Mouse (Mus musculus): ENCODE measurements around the gene Trit1. TPM values are rescaled to one million over a fixed set of nuclear protein-coding genes. Genes with fewer than 3 reads are reported as not detected.
"Not testable (repeated sequence)": the region's sequence is repeated elsewhere in the genome, so short reads cannot be mapped to it uniquely, and the experiment has no call there.

Gene Trit1
- 15.9 and 22.5 TPM in 2 replicates for total RNA-seq (2021)
- long read RNA-seq, transcript Trit1-201 (11 exons, 2,074 nt) = major isoform, 32 of 45 reads
- long read RNA-seq, partial matches to known transcripts = 1 of 45 reads
- long read RNA-seq, other reads (novel, unspliced or antisense) = 11 of 45 reads

DNA sequence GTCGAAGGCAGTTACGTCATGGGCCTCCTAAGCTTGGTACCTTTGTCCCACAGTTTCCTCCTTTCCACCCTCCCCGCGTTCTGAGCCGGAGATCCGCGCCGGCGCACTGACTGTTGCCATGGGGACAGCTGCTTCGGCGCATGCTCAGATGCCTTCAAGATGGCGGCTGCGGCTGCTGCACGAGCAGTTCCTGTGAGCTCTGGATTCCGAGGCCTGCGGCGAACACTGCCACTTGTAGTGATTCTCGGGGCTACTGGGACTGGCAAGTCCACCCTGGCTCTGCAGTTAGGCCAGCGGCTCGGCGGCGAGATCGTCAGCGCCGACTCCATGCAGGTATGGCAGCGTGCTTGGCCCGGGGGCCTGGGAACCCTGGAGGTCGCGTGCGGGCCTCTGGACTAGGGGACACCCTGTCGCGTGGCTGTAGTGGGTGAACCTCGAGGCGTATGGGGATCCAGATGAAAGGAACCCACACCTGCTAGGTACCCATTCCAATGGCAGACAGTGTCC lies at the start of gene Trit1:
Gene Trit1, plus strand, starts transcription at position 147 of the 507 bp plus-strand sequence.
- DNase-seq = peak; percentile 94

DNA sequence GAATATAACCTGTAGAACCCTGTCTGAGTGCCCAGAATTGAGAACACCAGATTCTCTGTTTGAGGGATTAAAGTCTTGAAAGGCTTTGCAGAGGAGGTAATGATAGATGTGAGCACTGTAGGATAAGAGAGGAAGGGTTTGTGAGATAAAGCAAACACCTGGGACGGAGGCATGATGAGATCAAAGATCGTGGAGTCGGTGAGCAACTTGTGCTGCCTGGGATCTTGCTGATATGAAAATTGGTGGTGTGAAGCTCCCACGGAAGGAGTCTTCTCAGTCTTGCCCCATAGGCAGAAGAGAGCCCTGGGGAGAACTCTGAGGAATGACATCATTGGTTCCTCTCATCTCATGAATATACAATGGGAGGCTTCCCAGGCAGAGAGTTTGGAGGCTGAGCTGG lies 48.3 kb upstream of the Trit1 start:
- no peak for DNase-seq

DNA sequence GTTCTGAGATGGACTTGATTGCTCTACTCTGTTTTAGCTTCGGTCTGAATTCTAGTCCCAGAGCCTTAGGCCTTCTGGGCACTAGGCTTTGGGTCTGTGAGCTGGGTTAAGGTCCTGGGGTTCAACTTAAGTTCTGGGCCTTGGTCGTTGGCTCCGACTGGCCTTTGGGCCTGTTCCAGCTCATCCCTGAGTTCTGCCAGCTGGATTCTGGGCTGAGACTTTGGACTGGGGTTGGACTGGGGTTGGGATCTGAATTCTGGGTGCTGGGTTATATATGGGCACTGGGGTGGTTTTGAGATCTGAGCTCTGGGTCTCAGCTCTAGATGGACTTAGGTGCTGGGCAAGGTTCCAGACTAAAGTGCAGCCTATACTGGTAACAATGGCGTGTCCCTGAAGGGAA lies 45.2 kb upstream of the Trit1 start:
- no peak for DNase-seq

DNA sequence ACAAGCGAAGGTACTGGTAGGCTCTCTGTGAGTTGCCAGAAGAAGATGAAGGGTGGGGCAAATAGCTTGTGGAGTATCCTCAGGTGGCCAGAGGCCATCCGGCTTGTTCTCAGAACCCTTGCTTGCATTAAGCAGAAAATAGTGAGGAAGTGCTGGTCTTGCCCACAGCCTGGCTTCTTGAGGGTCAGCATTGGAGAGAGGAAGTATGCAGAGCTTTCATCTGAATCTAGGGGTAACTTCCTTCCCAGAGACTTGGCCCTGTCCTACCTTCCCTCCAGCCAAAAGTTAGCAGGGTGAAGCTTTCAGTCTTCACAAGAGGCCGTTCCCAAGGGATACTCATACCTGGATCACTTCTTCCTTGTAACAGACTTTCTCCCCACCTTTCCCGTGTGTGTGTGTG lies 44.8 kb upstream of the Trit1 start:
- DNase-seq = no peak

DNA sequence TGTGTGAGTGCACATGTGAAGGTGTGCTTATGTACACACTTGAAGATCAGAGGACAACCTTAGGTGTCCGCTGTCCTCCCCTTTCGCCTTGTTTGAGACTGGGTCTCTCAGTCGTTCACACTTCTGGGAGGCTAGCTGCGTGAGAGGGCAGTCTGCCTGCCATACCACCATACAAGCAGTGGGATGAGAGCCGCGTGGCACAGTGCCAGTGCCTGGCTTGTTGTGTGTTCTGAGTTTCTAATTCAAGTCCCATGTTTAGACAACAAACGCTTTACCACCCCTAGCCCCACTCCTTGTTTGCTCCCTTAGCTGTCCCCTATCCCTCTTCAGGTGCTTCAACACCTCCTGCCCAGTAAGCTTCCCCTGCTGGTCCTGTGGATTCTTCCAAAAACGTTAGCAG lies 44.3 kb upstream of the Trit1 start:
- no peak for DNase-seq

DNA sequence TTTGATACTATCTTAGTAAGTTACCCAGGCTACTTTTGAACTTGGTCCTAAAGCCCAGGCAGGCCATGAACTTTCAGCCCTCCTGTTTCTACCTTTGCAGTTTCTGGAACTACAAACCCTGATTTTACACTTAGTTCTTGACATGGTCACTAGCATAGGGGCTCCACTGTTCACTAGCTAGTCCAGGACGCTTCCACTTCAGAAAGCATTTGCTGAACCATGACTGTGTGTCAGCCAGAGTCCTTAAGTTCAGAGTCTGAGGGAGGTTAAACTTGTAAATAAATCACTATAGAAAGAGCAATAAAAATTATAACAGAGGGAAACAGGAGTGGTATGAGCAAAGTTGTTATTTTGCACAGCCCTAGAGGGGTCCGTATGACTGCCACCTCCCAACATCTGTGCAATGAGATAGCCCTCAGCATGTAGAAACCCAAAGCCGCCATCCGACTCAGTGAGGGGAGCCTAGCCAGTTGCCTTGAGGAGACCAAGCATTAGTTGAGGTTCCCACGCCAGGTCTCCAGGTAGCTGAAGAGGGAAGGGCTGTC lies 41.3 kb upstream of the Trit1 start:
- no peak for DNase-seq

DNA sequence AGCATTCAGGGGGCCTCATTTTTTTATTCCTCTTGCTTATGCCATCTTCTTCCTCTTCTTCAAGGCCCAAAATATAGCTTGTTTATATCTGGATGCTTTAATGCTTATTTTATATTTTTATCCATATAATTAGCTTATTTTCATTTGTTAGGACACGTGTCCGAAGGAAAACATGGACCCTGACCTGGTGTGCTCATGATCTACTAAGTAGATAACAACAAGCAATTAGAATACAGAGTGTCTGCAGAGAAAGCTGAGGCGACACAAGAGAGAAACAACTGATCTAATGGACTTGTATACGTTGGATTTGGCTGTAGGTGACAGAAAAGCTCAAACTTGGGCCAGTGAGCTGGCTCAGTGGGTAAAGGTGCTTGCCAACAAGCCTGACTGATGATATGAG lies 39.5 kb upstream of the Trit1 start:
- no peak for DNase-seq

DNA sequence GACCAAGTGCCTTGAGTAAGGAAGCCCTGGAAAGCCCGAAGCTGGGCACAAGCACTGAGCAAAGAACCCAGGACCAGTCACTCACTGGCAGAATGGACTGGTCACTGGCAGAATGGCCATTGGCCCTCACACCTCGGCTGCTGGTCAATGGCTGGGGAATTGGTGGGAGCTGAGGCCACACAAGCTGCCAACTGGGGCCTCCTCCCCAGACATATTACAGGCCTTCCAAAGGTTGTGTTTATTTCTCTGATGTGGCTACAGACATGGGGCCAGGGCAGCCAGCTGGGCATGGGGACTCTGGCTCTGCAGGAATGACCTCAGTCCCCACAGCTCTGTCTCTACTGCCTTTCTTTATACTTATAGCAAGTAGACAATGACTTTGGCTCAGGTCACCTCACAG lies 37.5 kb upstream of the Trit1 start:
- DNase-seq = no peak

DNA sequence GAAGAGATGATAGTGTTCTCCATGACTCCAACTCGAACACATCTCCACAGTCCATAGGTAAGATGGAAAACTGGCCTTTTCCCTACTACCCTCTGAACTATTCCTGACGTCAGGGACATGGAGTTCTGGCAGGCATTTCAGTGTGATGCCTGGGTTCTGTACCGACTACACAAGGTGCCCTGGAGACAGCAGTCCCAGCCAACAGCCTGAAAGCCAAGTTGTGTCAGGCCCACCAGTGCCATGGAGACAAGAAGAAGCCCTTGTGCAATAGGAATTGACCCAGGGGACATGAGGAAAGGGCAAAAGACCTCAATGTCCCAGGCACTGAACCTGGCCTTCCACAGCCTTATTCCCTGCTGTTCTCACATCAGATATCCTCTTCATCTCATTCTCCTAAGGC lies 36.6 kb upstream of the Trit1 start:
- no peak for DNase-seq

DNA sequence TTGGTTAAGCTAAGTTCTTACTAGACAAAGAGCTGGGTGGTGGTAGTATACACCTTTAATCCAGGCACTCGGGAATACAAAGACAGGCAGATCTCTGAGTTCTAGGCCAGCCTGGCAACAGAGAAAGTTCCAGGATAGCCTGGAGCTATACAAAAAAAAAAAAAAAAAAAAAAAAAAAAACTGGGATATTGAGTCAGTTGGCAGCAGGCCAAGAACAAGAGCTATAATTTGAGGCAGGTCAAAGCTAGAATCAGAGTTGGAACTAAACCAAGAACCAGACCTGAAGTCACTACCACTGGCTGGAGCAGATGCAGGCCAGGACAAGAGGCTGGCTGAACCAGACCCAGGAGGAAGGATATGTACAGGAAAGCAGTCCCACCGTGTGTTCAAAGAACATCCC lies 35.7 kb upstream of the Trit1 start:
- DNase-seq = no peak

DNA sequence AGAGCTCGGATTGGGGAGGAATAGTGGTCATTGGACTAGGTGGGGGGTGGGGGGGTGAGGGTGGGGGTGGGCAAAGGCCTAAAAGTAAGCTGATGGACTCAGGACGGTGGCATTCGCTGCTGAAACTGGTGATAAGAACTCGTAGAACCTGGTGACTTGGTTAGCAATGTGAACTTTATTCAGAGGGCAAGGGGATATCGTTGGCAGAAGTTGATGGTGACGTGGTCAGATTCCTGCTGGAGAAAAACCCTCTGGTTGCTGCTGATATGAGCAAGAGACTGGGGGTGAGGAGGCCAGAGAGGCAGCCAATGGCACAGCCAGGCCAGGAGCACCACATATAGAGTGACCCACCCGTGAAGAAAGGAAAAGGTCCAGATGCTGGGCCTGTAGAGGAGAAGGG lies 35.2 kb upstream of the Trit1 start:
- DNase-seq = no peak

DNA sequence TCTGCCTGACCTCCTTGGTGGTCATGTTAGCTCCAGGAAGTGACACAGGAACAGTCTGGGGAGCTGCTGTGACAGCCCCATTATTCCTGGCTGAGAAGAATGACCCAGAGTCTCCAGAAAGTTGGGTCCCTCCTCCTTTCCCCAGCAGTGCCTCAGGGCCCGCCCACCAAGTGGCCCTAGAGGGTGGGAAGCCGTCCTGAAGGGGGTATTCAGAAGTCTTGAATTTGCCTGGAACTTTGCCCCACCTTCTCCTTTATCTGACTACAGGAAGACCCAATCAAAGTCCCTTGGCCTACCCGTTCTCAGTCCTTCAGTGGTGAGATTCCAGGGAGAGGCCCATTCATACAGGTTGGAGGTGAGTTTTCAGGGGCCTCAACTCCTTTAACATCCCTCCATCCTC lies 34.5 kb upstream of the Trit1 start:
- no peak for DNase-seq

DNA sequence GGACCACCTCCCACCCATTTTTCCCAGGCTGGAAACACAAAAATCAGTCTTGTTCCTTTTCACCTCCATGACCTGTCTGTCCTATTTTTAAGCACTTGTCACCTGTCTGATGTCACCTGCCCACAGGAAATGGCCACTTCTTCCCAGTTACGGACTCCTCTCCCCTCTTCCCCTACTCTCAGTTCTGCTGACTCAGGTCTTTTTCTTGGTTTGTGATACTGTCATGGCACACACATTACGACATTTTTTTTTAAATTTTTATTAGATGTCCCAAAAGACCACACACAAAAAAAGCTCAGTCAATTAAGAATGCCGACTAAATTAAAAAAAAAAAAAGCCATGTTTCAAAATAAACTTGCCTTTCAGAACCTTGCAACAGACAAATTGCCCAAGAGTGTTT lies 33.9 kb upstream of the Trit1 start:
- DNase-seq = no peak

DNA sequence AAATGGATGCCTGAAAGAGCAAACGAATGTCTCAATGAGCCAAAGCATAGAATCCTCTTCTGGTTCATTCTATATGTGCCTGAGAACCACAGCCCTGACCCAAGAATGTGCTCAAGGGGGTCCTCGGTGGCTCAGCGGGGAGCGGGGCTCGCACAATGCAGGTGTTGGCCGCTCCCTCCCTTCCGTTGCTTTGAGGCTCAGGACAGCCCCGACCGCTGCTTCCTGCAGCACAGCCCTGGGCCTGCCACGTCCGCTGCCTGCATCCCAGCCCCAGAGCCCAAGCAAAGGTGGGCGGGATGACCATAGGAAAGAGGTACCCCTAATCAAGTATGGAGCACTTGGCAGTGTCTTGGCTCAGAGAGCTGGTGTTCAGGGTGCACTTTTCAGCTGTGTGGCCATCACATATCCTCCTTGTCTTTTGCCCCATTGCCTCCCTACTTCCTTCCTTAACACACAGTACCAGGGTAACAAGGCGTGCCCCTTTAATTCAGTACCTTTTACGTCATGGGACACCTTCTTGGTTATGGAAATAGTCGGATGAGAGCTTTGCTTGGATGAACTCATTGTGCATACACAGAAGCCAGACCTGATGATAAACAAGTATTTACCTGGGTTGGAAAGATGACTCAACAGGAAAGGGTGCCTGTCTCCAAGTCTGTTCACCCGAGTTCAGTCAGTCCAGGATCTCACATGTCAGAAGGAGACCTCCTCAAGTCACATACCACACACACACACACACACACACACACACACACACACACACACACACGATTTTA lies 32.7 kb upstream of the Trit1 start:
- DNase-seq = no peak

DNA sequence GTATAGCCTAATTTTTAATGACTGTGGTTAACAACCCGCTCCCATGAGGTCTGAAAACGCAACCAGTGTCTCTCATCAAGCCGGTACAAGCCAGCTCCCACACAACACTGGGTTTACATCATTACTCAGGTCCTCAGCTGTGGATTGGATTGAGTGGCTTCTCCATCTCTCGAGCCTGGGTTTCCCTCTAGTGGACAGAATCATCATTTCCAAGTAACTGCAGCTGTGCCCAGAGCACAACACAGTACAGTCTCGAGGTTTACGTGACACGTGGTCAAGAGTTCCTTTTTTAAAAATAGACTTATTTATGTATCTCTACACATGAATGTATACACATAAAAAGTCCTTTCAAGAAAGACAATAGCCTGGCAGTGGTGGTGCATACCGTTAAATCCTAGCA lies 31.3 kb upstream of the Trit1 start:
- no peak for DNase-seq

DNA sequence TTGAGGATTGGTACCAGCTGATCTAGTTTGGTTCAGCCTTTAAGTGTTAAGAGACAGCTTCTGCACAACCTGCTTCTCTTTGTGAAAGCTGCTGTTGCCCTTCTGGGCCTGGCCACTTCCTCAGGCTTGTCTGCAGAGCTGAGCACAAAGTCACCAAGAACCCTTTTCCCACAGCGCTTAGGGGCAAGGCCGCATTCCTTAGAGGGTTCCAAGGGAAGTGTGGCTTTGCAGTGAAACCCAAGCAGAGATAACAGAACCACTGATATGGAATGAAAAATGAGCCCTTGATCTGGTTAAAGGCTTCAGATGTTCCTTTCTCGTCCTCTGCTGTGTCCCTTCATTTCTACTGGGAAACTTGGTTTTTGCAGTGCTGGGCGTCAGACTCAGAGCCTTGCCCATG lies 29.0 kb upstream of the Trit1 start:
- no peak for DNase-seq

DNA sequence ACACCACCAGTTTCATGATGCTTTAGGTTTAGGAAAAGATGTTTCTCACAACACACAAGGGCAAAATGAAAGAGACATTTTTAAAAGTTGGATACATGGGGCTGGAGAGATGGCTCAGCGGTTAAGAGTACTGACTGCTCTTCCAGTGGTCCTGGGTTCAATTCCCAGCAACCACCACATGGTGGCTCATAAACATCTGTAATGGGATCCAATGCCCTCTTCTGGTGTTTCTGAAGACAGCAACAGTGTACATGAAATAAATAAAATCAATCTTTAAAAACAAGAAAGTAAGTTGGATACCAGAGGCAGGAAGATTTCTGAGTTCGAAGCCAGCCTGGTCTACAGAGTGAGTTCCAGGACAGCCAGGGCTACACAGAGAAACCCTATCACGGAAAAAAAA lies 28.4 kb upstream of the Trit1 start:
- DNase-seq = not testable (repeated sequence)

DNA sequence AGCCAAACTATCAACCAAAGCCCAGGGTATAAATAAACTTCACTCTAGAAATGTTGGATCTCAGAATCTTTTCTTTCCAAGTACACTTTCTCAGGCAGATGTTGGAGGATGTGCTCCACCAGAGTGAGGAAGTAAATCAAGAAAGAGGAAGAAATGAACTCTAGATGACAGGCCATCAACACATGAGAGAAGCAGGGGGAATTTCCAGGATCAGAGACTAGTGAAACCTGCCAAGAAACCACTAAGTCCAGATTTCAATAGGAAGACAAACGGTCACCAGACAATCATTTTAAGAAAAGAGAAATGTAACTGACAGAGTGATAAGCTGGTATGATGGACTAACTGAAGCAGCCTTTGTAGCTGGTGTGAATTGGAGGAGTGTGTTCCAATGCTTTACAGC lies 25.2 kb upstream of the Trit1 start:
- DNase-seq = no peak

DNA sequence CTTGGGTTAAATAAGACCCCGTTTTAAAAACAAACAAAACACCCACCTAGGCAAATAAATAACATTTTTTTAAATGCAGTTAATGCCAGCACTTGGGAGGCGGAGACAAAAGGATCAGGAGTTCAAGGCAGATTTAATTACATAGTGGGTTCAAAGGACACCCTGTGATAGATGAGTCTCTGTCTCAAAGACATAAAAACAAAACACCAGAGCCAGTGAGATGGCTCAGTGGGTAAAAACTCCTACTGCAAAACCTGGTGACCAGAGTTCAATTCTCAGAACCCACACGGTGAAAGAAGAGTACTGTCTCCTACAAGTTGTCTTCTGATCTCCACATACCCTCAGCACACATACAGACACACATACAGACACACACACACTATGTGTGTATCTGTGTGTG lies 24.1 kb upstream of the Trit1 start:
- DNase-seq = no peak

DNA sequence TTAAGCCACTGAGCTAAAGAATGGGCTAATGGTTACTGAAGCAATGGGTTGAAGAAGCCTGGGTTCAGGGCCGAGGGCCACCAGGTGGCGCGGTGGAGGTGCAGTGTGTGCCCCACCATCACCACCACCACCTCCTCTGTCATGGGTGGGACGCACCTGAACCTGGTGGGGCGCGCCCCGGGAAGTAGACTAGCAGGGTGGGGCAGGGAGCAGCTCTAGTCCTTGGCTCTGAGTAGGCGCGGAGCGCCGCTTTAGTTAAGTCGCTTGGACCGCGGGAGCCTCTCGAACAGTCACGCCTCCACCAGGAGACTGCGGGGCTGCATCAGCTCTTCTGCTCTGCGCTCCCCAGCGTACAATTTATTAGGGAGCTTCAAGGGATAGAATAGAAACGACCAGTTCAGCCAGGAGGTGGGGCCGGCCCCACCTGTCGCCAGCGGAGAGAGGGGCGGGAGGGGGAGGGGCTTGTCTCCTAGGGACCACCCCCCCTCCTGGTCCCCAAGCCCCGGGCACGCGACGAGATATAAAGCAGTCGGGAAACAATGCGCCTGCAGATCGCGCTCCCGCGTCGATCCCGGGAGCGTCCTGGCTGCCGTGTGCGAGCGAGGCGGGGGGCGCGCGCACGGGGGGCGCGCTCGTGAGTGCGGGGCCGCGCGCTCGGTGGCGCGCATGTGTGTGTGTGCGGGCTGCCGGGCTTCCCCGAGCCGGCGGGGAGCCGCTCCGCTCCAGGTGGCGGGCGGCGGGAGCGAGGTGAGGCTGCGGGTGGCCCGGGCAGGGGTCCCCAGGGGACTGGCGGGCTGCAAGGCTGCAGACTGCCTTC lies 20.8 kb upstream of the Trit1 start, which contains the start of gene Mycl:
Gene Mycl, plus strand, starts transcription at position 249 of the 817 bp plus-strand sequence.
- DNase-seq = peak; percentile 85

DNA sequence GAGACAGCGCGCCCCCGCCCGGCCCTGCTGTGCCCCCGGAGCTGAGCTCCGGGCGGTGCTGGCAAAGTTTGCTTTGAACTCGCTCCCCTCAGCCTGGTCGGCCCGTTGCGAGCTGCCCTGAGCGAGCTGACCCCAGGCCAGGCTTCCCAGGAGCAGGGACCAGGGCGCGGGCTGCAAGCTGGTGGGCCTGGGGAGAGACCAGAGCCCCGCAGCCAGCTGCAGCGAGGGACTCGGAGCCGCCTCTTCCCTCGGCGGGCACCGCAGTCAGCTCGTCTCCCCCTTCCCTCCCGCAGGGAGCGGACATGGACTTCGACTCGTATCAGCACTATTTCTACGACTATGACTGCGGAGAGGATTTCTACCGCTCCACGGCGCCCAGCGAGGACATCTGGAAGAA lies 20.2 kb upstream of the Trit1 start:
- peak; percentile 43 for DNase-seq

DNA sequence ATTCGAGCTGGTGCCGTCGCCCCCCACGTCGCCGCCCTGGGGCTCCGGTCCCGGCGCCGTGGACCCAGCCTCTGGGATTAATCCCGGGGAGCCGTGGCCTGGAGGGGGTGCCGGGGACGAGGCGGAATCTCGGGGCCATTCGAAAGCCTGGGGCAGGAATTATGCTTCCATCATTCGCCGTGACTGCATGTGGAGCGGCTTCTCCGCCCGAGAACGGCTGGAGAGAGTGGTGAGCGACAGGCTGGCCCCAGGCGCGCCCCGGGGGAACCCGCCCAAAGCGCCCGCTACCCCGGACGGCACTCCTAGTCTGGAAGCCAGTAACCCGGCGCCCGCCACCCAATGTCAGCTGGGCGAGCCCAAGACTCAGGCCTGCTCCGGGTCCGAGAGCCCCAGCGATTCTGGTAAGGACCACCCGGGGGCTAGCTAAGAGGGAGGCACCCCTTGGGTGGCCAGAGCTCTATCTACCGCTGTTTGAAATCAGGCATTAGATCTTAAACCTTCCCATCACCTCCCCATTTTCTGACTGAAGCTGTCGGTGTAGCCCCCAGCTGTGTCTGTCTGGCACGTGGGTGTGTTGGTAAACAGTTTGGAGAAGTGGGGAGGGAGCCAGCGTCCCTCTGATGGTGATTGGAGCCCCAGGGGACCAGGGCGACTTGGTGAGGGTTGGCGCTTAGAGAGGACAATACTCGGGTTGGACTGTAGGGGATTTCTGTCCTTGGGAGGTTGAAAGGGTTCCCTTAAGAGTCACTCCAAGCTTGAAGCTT lies 19.6 kb upstream of the Trit1 start:
- peak; percentile 28 for DNase-seq
